Mouse (Mus musculus): Measurements from ENCODE around the gene Atl1. TPM values are rescaled to one million over a fixed set of nuclear protein-coding genes. Genes with fewer than 3 reads are reported as not detected.

The Atl1 gene
- total RNA-seq, 2 experiments from 2014 or later: 230 to 233 TPM

DNA sequence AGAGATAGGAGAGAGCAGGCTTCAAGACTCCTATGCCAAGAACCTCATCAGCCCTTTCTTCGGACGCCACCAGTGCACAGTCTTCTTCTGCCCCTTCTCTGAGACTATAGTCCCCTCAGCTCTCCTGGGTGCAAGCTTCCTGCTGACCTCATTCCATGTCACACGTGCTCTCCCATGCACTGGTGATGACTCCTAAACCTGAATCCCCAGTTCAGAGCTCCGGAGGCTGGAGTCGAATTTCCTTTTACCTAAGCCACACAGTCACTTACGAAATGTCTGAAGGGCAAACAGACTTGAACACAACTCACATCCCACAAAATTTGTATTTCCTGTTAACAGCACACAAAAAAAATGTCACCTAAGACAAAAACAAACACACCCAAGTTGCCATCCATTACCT, 4.6 kb upstream of the Atl1 start:
- DNase-seq (ENCODE audit: extremely low spot score in 1 of 2, low spot score in 2 of 2): no peak
- Histone ChIP-seq H3K27ac (no peak overlapping the region), H3K4me3 (no peak overlapping the region)
- no peak for TF ChIP-seq CTCF (IDR thresholded peaks at IDR 0.05)
- intact Hi-C loops (cut with DNase I): loop anchor here (2.0 kb wide), 1 partner anchor 31 kb away; no protein-coding TSS in a partner anchor

DNA sequence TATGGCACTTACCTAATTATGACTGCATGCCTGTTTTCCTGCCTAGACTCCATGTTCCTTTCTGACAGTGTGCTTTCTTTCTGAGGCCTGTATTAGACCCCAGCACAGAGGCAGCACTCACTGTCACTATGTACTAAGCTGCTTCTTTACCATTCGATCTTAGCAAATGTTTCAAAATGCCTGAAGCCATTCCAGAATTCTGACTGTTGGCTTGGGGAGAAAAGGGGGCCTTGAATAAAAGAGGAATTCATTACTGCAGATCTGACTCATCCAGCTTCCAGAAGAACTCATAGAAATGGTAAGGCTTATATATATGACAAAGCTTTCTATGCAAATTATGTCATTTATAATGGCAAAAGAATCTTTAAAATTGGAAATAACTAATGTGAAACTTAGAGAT, 4.1 kb upstream of the Atl1 start:
- Histone ChIP-seq H3K4me3 (no peak overlapping the region), H3K27ac (no peak overlapping the region)
- DNase-seq (ENCODE audit: extremely low spot score in 1 of 2, low spot score in 2 of 2): no peak
- intact Hi-C loops (cut with DNase I): no loop called here
- no peak for TF ChIP-seq CTCF (IDR thresholded peaks at IDR 0.05)

DNA sequence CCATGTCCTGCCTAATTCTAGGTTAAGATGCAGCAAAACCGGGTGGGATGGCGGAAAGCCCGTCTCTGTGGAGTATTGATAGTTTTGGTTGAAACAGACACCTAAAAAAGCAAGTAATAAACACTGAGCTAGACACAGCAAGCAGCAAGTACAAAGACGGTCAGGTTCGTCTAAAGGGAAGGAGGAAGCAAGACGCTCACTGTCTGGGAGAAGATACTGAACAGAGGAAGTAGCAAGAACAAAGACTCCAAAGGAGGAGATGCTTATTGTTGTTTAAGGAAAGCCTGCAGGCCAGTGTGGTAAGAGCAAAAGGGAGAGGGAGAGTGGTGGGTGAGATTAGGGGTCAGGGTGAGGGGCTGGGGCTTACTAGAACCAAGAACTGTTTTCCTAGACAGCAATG, 2.4 kb upstream of the Atl1 start:
- intact Hi-C loops (cut with DNase I): loop anchor here (5.0 kb wide), 3 partner anchors 58 to 133 kb away; no protein-coding TSS in a partner anchor
- DNase-seq (ENCODE audit: extremely low spot score in 1 of 2, low spot score in 2 of 2): no peak
- Histone ChIP-seq H3K27ac (peak overlapping the region; percentile 13; the same call in 1 of the 2 replicates), H3K4me3 (peak overlapping the region; percentile 83)
- TF ChIP-seq CTCF (IDR thresholded peaks at IDR 0.05): no peak

DNA sequence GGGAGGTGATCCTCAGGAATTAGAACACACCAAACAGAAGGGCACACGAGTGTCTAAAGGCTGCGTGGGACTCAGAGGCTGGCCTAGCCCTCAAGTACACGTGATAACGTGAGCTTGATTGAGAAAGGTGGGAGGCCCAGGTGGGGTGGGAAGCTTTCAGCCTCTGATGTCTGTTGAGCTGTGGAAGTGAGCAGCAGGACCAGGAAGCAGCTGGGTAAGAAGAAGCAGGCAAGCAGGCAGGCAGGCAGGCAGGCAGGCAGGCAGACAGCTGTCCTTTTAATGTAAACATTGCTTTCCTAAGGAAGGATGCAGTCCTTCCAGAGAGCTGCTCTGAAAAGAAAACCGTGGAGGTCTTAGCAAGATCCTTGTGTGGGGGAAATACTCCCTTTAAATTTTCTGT, 1.9 kb upstream of the Atl1 start:
- no peak for DNase-seq (ENCODE audit: extremely low spot score in 1 of 2, low spot score in 2 of 2)
- Histone ChIP-seq H3K27ac (peak overlapping the region; percentile 13; the same call in 1 of the 2 replicates), H3K4me3 (peak overlapping the region; percentile 83)
- intact Hi-C loops (cut with DNase I): loop anchor here (5.0 kb wide), 3 partner anchors 58 to 133 kb away; no protein-coding TSS in a partner anchor
- no peak for TF ChIP-seq CTCF (IDR thresholded peaks at IDR 0.05)

DNA sequence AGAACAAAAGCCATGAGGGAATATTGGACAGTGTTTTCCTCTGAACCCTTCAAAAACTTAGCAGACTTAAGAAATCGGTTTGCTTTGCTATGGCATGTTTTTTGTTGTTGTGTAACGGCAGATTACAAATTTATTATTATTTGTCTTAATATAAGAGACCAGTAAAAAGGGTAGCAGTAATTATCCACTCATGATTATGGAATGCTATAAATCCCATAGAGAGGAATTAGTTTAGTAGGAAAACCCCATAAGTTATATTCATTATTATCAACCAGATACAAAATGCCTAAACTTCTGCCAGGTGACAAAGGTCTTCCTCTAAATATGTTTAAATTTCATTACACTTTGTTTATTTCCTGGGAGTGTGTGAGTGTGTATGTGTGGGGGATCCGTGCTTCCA, 693 bp upstream of the Atl1 start:
- intact Hi-C loops (cut with DNase I): loop anchor here (2.0 to 5.0 kb wide), 4 partner anchors 59 to 159 kb away; no protein-coding TSS in a partner anchor
- Histone ChIP-seq H3K4me3 (peak overlapping the region; percentile 83), H3K27ac (peak overlapping the region; percentile 96)
- DNase-seq (ENCODE audit: extremely low spot score in 1 of 2, low spot score in 2 of 2): no peak
- no peak for TF ChIP-seq CTCF (IDR thresholded peaks at IDR 0.05)

DNA sequence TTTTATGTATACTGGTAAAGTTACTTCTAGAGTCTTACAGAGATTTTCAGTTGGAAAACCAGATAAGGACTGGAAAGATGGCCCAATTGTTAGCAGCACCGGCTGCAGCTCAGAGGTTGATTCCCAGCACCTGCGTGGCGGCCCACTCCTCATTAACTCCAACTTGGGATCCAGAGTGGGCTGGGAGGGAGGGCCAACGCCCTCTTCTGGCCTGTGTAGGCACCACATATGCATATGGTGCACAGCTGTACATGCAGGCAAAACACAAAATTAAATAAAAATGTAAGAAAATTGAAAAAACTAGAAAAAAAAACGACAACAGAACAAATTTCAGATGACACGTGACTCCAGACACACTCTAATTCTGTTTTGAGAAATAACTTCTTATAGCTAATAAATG, 1.5 kb downstream of the Atl1 start:
- TF ChIP-seq CTCF (IDR thresholded peaks at IDR 0.05): peak; percentile 34
- DNase-seq (ENCODE audit: extremely low spot score in 1 of 2, low spot score in 2 of 2): no peak
- Histone ChIP-seq H3K27ac (no peak overlapping the region), H3K4me3 (no peak overlapping the region)
- intact Hi-C loops (cut with DNase I): loop anchor here (2.0 to 5.0 kb wide), 4 partner anchors 62 to 161 kb away; no protein-coding TSS in a partner anchor

DNA sequence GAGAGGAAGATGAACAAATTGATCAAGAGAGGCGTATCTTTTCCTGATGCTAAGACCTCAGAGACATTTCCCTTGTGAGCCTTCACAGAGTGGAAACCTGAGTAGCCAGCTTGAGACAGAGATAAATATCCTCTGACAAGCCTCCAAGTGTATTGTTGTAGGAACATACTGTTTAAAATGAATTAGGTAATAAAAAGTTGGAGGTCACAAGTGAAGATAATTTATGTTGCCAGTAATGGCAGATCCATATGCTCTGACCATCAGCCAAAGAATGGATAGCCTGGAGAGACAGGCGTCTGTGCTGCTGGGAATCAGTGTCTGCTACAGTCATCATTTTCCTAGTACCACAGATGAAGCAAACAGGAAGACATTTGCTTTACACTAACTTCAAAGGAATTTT, 2.6 kb downstream of the Atl1 start:
- no peak for TF ChIP-seq CTCF (IDR thresholded peaks at IDR 0.05)
- DNase-seq (ENCODE audit: extremely low spot score in 1 of 2, low spot score in 2 of 2): no peak
- H3K27ac ChIP-seq: no peak overlapping the region
- intact Hi-C loops (cut with DNase I): no loop called here
- no peak overlapping the region for H3K4me3 ChIP-seq

DNA sequence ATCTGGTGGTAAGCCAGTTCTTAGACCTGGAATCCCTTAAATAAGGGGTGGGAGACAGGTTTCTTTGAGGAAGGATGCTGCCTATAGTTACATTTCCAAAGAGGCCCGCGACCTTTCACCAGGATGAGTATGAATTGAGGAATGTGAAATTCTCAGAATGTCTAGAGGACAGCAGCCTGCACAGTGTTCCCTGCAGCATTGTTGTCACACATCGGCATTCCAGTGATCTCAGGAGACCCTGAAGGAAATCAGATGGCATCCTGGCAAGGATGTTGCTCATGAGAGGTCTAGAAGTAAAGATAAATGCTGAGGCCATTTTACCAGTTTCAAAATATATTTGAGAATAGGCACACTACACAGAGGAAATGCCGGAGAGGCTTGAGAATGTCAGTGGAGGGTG, 5.7 kb downstream of the Atl1 start:
- DNase-seq (ENCODE audit: extremely low spot score in 1 of 2, low spot score in 2 of 2): no peak
- intact Hi-C loops (cut with DNase I): no loop called here
- no peak overlapping the region for H3K4me3 ChIP-seq
- no peak overlapping the region for H3K27ac ChIP-seq
- no peak for TF ChIP-seq CTCF (IDR thresholded peaks at IDR 0.05)

DNA sequence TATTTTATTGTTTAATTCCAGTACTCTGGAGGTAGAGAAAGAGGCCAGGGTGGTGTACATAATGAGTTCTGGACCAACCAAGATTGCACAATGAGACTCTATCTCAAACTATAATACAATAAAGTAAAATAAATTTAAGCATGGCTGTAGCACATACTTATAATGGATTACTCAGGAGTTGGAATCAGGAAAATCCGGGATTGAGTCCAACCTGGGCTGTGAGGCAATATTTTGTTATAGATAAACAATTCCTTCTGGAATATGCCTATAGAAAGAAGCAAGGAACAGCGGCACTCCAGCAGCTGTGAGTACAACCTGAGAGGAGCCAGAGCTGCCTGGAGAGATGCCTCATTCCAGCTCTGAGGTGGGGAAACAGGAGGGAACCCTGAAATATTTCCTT, 12.6 kb downstream of the Atl1 start:
- intact Hi-C loops (cut with DNase I): loop anchor here (5.0 kb wide), 1 partner anchor 113 kb away; the partner anchor contains the start of gene Cdkl1
- no peak for TF ChIP-seq CTCF (IDR thresholded peaks at IDR 0.05)
- no peak overlapping the region for H3K27ac ChIP-seq
- DNase-seq (ENCODE audit: extremely low spot score in 1 of 2, low spot score in 2 of 2): no peak
- no peak overlapping the region for H3K4me3 ChIP-seq

DNA sequence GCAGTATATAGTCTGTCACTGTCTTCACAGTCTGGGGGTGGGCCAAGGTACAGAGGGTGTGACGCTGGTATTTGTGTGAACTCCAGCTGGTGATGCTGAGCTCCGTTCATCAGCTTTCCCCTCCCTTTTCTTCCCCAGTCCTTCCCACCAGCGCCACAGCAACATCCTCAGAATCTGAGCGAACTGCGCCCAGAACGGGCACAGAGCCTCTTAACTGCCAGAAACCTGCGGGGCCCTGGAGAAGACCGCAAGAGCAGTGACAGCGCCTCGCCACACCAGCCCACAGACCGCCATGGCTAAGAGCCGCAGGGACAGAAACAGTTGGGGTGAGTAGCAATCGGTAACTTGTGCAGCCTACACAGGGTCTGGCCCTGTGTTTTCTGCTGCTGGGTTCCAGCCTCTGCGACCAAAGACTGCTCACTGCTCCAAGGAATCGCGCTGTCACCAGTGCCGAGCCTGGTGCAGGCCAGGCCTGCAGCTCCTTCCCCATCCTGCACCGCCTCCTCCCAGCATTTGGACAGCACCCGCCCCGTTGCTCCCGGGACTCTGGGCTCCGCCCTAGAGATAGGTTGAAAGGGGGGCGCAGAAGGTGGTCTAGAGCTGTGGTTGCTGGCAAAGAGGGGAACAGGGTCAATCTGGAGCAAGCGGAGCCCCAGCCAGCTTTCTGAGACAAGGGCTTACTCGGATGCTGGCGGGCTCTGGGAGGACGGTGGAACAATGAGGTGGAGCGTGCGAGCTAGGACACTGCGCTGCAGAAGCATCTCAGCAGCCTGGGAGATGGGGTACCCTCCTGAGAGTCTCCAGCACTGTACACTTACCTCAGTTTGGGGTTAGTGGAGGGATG, 15.5 kb downstream of the Atl1 start:
- DNase-seq (ENCODE audit: extremely low spot score in 1 of 2, low spot score in 2 of 2): peak; percentile 72 to 76
- Histone ChIP-seq H3K4me3 (peak overlapping the region; percentile 81), H3K27ac (peak overlapping the region; percentile 99)
- no peak; the same call in 1 of the 2 replicates for TF ChIP-seq CTCF (IDR thresholded peaks at IDR 0.05)
- intact Hi-C loops (cut with DNase I): loop anchor here (5.0 kb wide), 1 partner anchor 116 kb away; the partner anchor contains the start of gene Cdkl1

DNA sequence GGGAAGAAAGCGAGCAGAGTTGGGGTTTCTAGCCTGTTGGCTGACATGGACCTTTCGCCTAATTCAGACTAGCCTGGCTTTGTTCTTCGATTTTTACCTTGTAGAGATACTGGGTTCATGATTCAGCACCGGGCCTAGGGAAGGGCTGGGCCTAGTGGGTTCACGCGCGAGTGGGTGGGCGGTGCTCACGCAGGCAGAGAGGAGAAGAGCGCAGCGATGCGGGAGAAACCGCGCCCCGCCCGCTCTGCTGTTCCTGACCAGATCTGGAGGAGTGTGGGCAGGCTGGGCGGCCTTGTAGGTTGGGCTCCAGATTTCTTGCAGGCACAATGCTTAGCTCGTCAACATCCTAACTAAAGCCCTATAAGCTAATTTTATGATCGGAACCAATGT, 16.1 kb downstream of the Atl1 start:
- Histone ChIP-seq H3K27ac (peak overlapping the region; percentile 99), H3K4me3 (peak overlapping the region; percentile 81)
- TF ChIP-seq CTCF (IDR thresholded peaks at IDR 0.05): no peak
- intact Hi-C loops (cut with DNase I): loop anchor here (5.0 kb wide), 1 partner anchor 116 kb away; the partner anchor contains the start of gene Cdkl1
- peak; percentile 86 to 87 for DNase-seq (ENCODE audit: extremely low spot score in 1 of 2, low spot score in 2 of 2)

DNA sequence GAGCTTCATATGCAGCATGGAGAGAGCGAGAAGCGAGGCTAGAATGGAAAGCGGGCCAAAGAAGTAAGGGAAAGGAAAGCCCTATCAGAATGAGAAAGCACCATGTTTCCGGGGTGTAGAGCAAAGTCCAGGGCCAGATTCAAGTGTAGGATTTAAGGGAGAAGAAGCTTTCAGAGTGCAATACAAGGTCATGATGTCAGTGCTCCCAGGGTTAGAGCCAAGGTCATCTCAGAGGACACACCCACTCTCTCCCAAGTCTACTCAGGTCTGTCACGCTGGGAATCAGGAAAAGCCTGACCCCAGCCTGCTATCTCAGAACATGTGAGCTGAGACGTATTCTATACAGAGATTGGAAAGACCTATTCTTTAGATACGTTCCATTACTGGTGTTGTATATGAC, 19.5 kb downstream of the Atl1 start:
- H3K27ac ChIP-seq: no peak overlapping the region
- no peak for TF ChIP-seq CTCF (IDR thresholded peaks at IDR 0.05)
- no peak overlapping the region for H3K4me3 ChIP-seq
- intact Hi-C loops (cut with DNase I): no loop called here
- no peak for DNase-seq (ENCODE audit: extremely low spot score in 1 of 2, low spot score in 2 of 2)

Data from left cerebral cortex, adult 2 months (tissue).